Mouse (Mus musculus): ENCODE data around the gene Rel. TPM values are rescaled to one million over a fixed set of nuclear protein-coding genes. Genes with fewer than 3 reads are reported as not detected.
A peak's percentile ranks its signal among the peaks of the same experiment; 100 is the strongest.

Gene Rel
- polyA plus RNA-seq, 1 experiment: 1.5 TPM

GRCm38 (mm10) chr11:23783085-23783484 is 12.3 kb upstream of the Rel start:
- 88% methylated on average over 5 of the region's 5 CpGs for WGBS
- Histone ChIP-seq H3K27me3 (ENCODE audit: control insufficient read depth, insufficient read depth, low read length) (no peaks in the 10 kb centered on the region), H3K27ac (ENCODE audit: insufficient read depth, low read length) (no peak overlapping the region), H3K4me3 (replicated peaks; ENCODE audit: insufficient read depth, low read depth, low read length) (no peak overlapping the region), H3K4me1 (ENCODE audit: control insufficient read depth, insufficient read depth, low read length) (no peaks in the 10 kb centered on the region)
- DNase-seq: no peak
- TF ChIP-seq CTCF (IDR thresholded peaks at IDR 0.05; ENCODE audit: borderline replicate concordance, insufficient read depth, low read depth, low read length) (no peak), POLR2A (IDR thresholded peaks at IDR 0.05; ENCODE audit: borderline replicate concordance, insufficient read depth, low read length) (no peak)

- Histone ChIP-seq H3K27me3 (ENCODE audit: control insufficient read depth, insufficient read depth, low read length) (no peaks in the 10 kb centered on the region), H3K27ac (ENCODE audit: insufficient read depth, low read length) (no peak overlapping the region), H3K4me1 (ENCODE audit: control insufficient read depth, insufficient read depth, low read length) (no peaks in the 10 kb centered on the region), H3K4me3 (replicated peaks; ENCODE audit: insufficient read depth, low read depth, low read length) (no peak overlapping the region)
- WGBS: 76% methylated on average over 3 of the region's 3 CpGs
- no peak for DNase-seq
- no peak for TF ChIP-seq CTCF (IDR thresholded peaks at IDR 0.05; ENCODE audit: borderline replicate concordance, insufficient read depth, low read depth, low read length)
- TF ChIP-seq POLR2A (IDR thresholded peaks at IDR 0.05; ENCODE audit: borderline replicate concordance, insufficient read depth, low read length): no peak
Observed at GRCm38 (mm10) chr11:23782038-23782437, 11.3 kb upstream of the Rel start.

GRCm38 (mm10) chr11:23778787-23779201 is 8.0 kb upstream of the Rel start:
- WGBS: 87% methylated on average over 8 of the region's 8 CpGs
- no peak for DNase-seq
- Histone ChIP-seq H3K27ac (ENCODE audit: insufficient read depth, low read length) (no peak overlapping the region), H3K4me3 (replicated peaks; ENCODE audit: insufficient read depth, low read depth, low read length) (no peak overlapping the region), H3K27me3 (ENCODE audit: control insufficient read depth, insufficient read depth, low read length) (no peaks in the 10 kb centered on the region), H3K4me1 (ENCODE audit: control insufficient read depth, insufficient read depth, low read length) (no peaks in the 10 kb centered on the region)
- TF ChIP-seq CTCF (IDR thresholded peaks at IDR 0.05; ENCODE audit: borderline replicate concordance, insufficient read depth, low read depth, low read length) (no peak), POLR2A (IDR thresholded peaks at IDR 0.05; ENCODE audit: borderline replicate concordance, insufficient read depth, low read length) (no peak)

- Histone ChIP-seq H3K27ac (ENCODE audit: insufficient read depth, low read length) (no peak overlapping the region), H3K4me3 (replicated peaks; ENCODE audit: insufficient read depth, low read depth, low read length) (no peak overlapping the region), H3K4me1 (ENCODE audit: control insufficient read depth, insufficient read depth, low read length) (peaks cover 3% of the 10 kb centered on the region), H3K27me3 (ENCODE audit: control insufficient read depth, insufficient read depth, low read length) (no peaks in the 10 kb centered on the region)
- 64% methylated on average over 1 of the region's 1 CpGs for WGBS
- no peak for DNase-seq
- TF ChIP-seq POLR2A (IDR thresholded peaks at IDR 0.05; ENCODE audit: borderline replicate concordance, insufficient read depth, low read length) (no peak), CTCF (IDR thresholded peaks at IDR 0.05; ENCODE audit: borderline replicate concordance, insufficient read depth, low read depth, low read length) (no peak)
Observed at GRCm38 (mm10) chr11:23772471-23772870, 1.7 kb upstream of the Rel start.

DNA sequence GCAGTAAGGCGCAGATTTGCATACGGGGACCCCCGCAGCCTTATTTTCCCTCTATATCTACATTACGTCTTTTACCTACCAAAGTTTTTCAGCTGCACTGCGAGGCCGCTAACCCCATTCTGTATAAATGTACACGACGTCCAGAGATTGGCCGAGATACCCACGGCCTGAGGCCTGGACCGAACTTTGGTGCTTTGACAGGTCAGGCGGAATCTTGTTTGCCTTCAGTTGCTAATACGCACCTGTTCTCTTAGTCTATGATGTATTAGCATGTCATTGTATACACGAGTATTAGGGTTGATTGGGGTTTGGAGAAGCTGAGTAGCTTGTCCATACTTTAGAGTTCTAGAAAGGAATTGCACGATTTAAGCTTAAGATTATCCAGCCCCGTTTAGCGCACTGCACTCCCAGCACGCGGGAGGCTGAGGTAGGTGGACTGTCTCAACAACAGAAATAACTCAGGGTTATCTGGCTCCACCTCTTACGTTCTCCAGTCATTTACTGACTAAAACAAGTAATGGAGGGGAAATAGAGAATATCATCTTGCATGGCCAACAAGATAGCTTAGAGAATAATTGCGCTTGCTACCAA is 832 bp upstream of the Rel start:
- peaks cover 3% of the 10 kb centered on the region for H3K4me1 ChIP-seq (ENCODE audit: control insufficient read depth, insufficient read depth, low read length)
- H3K4me3 ChIP-seq (replicated peaks; ENCODE audit: insufficient read depth, low read depth, low read length): peak overlapping the region; percentile 85
- H3K27me3 ChIP-seq (ENCODE audit: control insufficient read depth, insufficient read depth, low read length): no peaks in the 10 kb centered on the region
- 0 out of 2 replicates have a peak overlapping the region, but pooled peaks have one; percentile 36 for H3K27ac ChIP-seq (ENCODE audit: insufficient read depth, low read length)
- no peak for DNase-seq
- WGBS: 11% methylated on average over 21 of the region's 21 CpGs
- TF ChIP-seq CTCF (IDR thresholded peaks at IDR 0.05; ENCODE audit: borderline replicate concordance, insufficient read depth, low read depth, low read length) (no peak), POLR2A (IDR thresholded peaks at IDR 0.05; ENCODE audit: borderline replicate concordance, insufficient read depth, low read length) (no peak)

GRCm38 (mm10) chr11:23770510-23770759 is 335 bp downstream of the Rel start:
- DNase-seq: no peak
- Histone ChIP-seq H3K27me3 (ENCODE audit: control insufficient read depth, insufficient read depth, low read length) (no peaks in the 10 kb centered on the region), H3K4me3 (replicated peaks; ENCODE audit: insufficient read depth, low read depth, low read length) (peak overlapping the region; percentile 85), H3K4me1 (ENCODE audit: control insufficient read depth, insufficient read depth, low read length) (peaks cover 3% of the 10 kb centered on the region), H3K27ac (ENCODE audit: insufficient read depth, low read length) (peak overlapping the region; percentile 76)
- no peak for TF ChIP-seq CTCF (IDR thresholded peaks at IDR 0.05; ENCODE audit: borderline replicate concordance, insufficient read depth, low read depth, low read length)
- 0 out of 2 replicates have a peak, but pooled peaks have one; percentile 21 for TF ChIP-seq POLR2A (IDR thresholded peaks at IDR 0.05; ENCODE audit: borderline replicate concordance, insufficient read depth, low read length)
- under 1% methylated on average over 24 of the region's 24 CpGs for WGBS

- Histone ChIP-seq H3K27ac (ENCODE audit: insufficient read depth, low read length) (peak overlapping the region; percentile 76; the same call in 1 of the 2 replicates), H3K27me3 (ENCODE audit: control insufficient read depth, insufficient read depth, low read length) (no peaks in the 10 kb centered on the region), H3K4me1 (ENCODE audit: control insufficient read depth, insufficient read depth, low read length) (peaks cover 3% of the 10 kb centered on the region), H3K4me3 (replicated peaks; ENCODE audit: insufficient read depth, low read depth, low read length) (peak overlapping the region; percentile 85)
- no peak for TF ChIP-seq CTCF (IDR thresholded peaks at IDR 0.05; ENCODE audit: borderline replicate concordance, insufficient read depth, low read depth, low read length)
- no peak for TF ChIP-seq POLR2A (IDR thresholded peaks at IDR 0.05; ENCODE audit: borderline replicate concordance, insufficient read depth, low read length)
- peak; percentile 14 to 24 for DNase-seq
- under 1% methylated on average over 25 of the region's 25 CpGs for WGBS
Observed at GRCm38 (mm10) chr11:23769686-23770509, 872 bp downstream of the Rel start.

- Histone ChIP-seq H3K4me3 (replicated peaks; ENCODE audit: insufficient read depth, low read depth, low read length) (no peak overlapping the region), H3K27me3 (ENCODE audit: control insufficient read depth, insufficient read depth, low read length) (no peaks in the 10 kb centered on the region), H3K4me1 (ENCODE audit: control insufficient read depth, insufficient read depth, low read length) (peaks cover 3% of the 10 kb centered on the region), H3K27ac (ENCODE audit: insufficient read depth, low read length) (no peak overlapping the region)
- DNase-seq: no peak
- TF ChIP-seq POLR2A (IDR thresholded peaks at IDR 0.05; ENCODE audit: borderline replicate concordance, insufficient read depth, low read length) (no peak), CTCF (IDR thresholded peaks at IDR 0.05; ENCODE audit: borderline replicate concordance, insufficient read depth, low read depth, low read length) (no peak)
Observed at GRCm38 (mm10) chr11:23769033-23769432, 1.7 kb downstream of the Rel start.

Measured in cerebellum, adult 2 months (tissue).